Mouse (Mus musculus) gastrocnemius, postnatal 4 days (tissue): Measurements from ENCODE around the gene Hoxb5. TPM values are rescaled to one million over a fixed set of nuclear protein-coding genes. Genes with fewer than 3 reads are reported as not detected.

Experiments used
- DNase-seq, 2 experiments: peaks; one replicate each; pipeline ENCODE4 v3.0.0; 2021 to 2022; ENCODE audit warnings: low spot score in 2 of 2, mixed read lengths in 2 of 2
- microRNA-seq: library from miRNA; unstranded; fragments of <30 nt; microRNA quantifications from one replicate; pipeline ENCODE4 v1.2.0, GENCODE M21; 2021
- total RNA-seq, 2 experiments: library from RNA; stranded (reverse); gene quantifications; 2 replicates each; pipeline ENCODE4 v1.2.3; 2021

Hoxb5 gene
- total RNA-seq, 2 experiments from 2014 or later = 0.80 to 1.1 TPM

DNA sequence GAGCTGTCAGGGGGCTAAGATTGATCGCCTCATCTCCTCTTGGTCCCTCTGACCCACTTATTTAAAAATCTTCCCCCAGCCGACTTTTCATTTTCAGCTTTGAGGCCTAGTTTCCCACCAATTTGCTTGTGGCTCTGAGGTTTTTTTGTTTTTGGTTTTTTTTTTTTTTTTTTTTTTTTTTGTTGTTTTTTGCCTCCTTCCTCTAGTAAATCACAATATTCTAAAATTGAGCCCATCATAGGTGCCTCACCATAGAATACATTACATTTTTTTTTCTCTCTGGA, 47.1 kb downstream of the Hoxb5 start, which contains the start of gene Hoxb2:
Hoxb2 (plus strand) TSS at position 185 of the 284 bp plus-strand sequence.
- no peak for DNase-seq

DNA sequence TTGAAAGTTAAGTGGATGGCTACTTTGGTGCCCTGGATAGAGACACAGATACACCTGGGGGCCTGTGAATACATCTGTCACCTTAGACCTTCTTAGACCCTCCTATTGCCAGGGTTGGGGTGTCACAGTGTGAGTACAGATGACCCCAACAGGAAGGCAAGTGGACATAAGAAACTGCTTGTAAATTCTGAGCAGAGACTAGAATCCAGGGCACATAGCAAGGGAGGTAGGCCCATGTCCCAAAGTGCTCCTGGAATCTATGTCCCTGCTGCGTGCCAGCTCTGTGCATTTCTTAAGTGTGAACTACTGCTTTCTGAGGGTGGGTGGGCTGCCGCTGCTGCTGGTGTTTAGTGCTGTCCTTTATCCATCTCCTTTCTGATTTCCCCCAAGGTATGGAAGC, 47.7 kb downstream of the Hoxb5 start:
- DNase-seq = no peak

GRCm38 (mm10) chr11:96351312-96351711, 48.2 kb downstream of the Hoxb5 start:
- no peak for DNase-seq

DNA sequence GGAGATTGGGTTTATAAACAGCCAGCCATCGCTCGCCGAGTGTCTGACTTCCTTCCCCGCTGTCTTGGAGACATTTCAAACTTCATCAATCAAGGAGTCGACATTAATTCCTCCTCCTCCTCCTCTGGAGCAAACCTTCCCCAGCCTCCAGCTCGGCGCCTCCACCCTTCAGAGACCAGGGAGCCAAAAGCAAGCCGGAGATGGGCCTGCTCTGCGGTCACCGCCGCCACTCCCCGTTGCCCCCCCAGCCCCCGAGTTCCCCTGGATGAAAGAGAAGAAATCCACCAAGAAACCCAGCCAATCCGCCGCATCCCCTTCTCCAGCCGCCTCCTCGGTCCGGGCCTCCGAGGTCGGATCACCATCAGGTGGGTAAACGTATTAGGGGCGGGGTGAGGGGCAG, 48.7 kb downstream of the Hoxb5 start:
- DNase-seq = no peak

- DNase-seq = no peak
These were observed 49.8 kb downstream of the Hoxb5 start for GRCm38 (mm10) chr11:96352691-96353521.

DNA sequence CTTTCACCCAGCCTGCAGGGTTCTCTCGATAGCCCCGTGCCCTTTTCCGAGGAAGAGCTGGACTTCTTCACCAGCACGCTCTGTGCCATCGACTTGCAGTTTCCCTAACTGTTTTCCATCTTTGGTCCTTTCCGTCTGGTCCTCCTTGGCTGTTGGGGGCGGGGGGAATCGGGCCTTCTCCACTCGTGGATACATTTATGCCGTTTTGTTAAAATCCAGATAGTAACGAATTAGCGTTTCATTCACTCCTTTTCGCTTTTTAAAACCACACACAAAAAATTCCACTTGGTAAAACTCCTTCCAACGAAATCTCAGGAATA, 50.3 kb downstream of the Hoxb5 start:
- DNase-seq = no peak

- DNase-seq = no peak
These were observed 50.8 kb downstream of the Hoxb5 start for GRCm38 (mm10) chr11:96353939-96354338.

DNA sequence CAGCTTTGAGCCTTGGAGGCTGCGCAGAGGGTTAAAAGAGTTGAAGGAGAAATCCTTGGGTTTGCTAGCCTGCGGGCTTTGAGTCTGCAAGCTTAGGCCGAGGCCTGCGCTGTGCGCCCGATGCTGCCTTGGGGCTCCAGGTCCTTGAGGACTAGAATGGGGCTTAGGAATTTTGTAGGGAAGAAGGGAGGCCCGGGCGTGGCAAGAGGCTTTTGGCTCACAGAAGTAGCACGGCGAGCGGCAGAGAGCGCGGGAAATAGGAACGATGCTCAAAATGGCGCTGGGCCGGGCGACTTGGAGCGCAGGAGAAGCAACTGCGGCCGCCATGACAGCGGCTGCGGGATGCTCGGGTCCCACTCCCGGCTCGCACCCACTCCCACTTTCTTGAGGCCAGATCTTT, 51.2 kb downstream of the Hoxb5 start:
- no peak for DNase-seq

GRCm38 (mm10) chr11:96354801-96355311, 51.7 kb downstream of the Hoxb5 start:
- DNase-seq = no peak

Small RNAs within 50 kb of the gene (microRNA-seq; reads per million reads assigned to microRNA genes)
- gene Mir10a = 1,663 reads per million, percentile 81 among the genes with 10 or more reads in this experiment
- 4.4 reads per million, percentile 16 among the genes with 10 or more reads in this experiment for gene Mir196a-1

Other genes with a start within 250 kb of the Hoxb5 start
- 10 to 100 TPM; 41.2 to 42.3 TPM for gene Ube2z, start 237.9 kb upstream of the Hoxb5 start, total RNA-seq
- gene Atp5g1, start 227.7 kb upstream of the Hoxb5 start, total RNA-seq = 100 to 1,000 TPM; 830 to 870 TPM
- gene Calcoco2, start 191.4 kb upstream of the Hoxb5 start, total RNA-seq = not detected
- gene Ttll6, start 169.6 kb upstream of the Hoxb5 start, total RNA-seq = not detected
- not detected for gene Hoxb13, start 109.0 kb upstream of the Hoxb5 start, total RNA-seq
- 1 to 10 TPM; 1.1 to 1.5 TPM for gene Hoxb9, start 31.9 kb upstream of the Hoxb5 start, total RNA-seq
- gene Hoxb8, start 21.4 kb upstream of the Hoxb5 start, total RNA-seq = 1 to 10 TPM in 1 of 2 experiments, under 1 TPM in 1; 0.98 to 1.3 TPM
- gene Hoxb7, start 16.7 kb upstream of the Hoxb5 start, total RNA-seq = 1 to 10 TPM; 1.8 to 2.1 TPM
- 1 to 10 TPM in 1 of 2 experiments, under 1 TPM in 1; 0.62 to 1.3 TPM for gene Hoxb6, start 10.9 kb upstream of the Hoxb5 start, total RNA-seq
- gene Hoxb4, start 14.9 kb downstream of the Hoxb5 start, total RNA-seq = under 1 TPM; 0.57 to 0.91 TPM
- 1 to 10 TPM; 1.0 to 1.3 TPM for gene Hoxb3, start 20.0 kb downstream of the Hoxb5 start, total RNA-seq
- gene Hoxb2, start 47.2 kb downstream of the Hoxb5 start, total RNA-seq = under 1 TPM; 0.44 to 0.93 TPM
- gene Hoxb1, start 62.4 kb downstream of the Hoxb5 start, total RNA-seq = not detected
- gene Skap1, start 161.3 kb downstream of the Hoxb5 start, total RNA-seq = under 1 TPM in 1 of 2 experiments, not detected in 1; 0.39 TPM